Mouse (Mus musculus): Measurements from ENCODE around the gene Hoxd3.

Hoxd3 gene

GRCm38 (mm10) chr2:74711721-74712621 lies at the start of gene Hoxd3, which contains the start of gene Hoxd4:
Gene Hoxd3, plus strand, starts transcription at chr2:74711927.
Gene Hoxd4, plus strand, starts transcription at chr2:74711929.
- DNase-seq, result no peak

DNA sequence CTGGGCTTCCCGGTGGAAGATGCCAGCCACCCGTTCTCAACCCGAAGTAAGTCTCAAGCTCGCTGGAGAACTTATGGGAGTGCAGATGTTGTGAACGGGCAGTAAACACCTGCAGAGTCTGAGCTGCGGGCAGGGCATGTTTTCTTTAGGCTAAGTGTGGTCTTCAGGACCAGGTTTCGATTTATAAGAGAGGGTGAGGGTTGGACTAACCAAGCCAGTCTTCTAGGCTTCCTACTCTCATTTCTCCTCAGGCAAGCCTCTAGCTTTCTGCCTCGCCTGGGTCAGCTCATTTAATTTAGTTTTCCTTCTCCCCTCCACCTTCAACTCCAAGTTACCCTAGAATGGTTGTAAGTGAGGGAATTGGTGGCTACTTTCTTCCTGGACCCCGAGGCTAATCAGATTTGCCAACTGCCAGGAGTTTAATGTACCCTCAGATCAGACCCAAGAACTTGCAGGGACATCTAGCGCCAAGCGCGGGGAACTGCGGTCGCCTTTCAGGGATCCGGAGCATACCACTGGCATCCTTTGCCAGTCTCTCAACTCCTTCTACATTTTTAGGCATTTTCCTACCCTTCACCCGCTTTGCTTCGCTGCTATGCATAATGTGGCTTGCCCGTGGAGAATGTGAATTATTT lies 48.3 kb upstream of the Hoxd3 start:
- peak; percentile 62 for DNase-seq

DNA sequence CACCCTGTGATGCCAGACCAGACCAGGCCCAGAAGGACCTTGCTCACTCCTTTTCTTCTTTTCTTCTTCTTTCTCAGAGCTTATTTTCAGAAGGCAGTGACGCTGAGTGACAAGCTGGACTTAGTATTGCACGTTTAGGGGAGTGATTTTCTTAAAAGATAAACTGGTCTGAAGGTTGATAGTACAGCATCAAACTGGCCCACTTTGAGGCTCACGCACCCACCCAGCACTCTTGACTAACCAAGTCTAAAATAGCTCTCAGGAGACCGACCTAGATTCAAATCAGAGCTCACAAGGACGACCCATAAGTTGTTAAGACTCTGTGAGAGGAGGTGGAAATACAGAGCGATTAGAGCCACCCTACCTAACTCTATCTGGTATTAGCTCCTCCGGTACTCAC lies 45.3 kb upstream of the Hoxd3 start:
- DNase-seq, result no peak

DNA sequence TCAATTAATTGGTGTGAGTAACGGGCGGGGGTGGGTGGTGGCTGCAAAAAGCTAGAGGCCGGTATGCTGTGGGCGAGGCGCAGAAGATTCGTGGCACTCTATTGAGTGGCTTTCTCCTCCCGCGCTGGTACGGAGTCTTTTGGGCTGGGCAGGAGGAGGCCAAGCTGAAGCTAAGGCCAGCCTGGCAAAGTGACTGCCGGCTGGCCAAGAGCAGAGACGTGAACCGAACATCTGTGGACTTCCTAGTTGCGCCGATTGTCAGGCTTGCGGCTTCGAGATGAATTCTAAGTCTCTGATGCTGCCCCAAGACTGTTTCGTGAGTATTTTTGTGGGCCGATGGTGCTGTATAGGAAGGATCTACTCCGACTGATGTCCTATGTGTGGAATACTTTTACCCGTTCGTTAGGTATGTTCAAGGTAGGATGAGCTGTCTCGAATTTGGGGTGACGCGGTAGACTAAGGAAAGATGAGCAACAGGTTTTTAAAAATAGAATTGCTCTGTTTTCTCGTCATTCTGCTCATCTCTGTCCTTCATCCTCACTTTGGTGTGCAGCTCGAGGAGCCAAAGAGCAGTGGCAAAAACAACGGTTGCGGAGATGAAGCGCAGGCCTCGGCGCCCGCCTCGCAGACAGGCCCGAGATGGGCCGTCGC lies 44.4 kb upstream of the Hoxd3 start:
- DNase-seq, result peak; percentile 6

DNA sequence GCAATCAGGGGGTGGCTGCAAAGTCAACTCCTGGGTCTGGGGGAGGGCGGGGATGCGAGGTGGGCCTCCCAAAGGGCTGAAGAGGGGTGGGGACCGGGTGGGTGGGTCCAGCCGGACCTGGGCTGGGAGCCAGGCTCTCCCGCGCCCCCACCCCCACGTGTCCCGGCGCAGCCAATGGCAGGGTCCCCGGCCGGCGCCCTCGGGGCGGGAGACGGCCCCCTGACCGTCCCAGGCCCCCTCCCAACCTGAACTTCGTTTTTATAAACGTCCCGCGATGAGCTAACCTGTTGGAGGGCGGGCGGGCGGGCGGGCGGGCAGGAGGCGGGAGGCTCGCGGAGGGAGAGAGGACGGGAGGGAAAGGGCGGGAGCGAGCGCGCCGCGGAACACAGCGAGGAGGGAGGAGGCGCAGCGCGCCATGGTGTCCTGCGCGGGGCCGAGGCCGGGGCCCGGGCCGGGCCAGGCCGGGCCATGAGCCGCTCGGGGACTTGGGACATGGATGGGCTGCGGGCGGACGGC lies 43.8 kb upstream of the Hoxd3 start, which contains the start of gene Hoxd13:
Gene Hoxd13, plus strand, starts transcription at position 469 of the 516 bp plus-strand sequence.
- no peak for DNase-seq

DNA sequence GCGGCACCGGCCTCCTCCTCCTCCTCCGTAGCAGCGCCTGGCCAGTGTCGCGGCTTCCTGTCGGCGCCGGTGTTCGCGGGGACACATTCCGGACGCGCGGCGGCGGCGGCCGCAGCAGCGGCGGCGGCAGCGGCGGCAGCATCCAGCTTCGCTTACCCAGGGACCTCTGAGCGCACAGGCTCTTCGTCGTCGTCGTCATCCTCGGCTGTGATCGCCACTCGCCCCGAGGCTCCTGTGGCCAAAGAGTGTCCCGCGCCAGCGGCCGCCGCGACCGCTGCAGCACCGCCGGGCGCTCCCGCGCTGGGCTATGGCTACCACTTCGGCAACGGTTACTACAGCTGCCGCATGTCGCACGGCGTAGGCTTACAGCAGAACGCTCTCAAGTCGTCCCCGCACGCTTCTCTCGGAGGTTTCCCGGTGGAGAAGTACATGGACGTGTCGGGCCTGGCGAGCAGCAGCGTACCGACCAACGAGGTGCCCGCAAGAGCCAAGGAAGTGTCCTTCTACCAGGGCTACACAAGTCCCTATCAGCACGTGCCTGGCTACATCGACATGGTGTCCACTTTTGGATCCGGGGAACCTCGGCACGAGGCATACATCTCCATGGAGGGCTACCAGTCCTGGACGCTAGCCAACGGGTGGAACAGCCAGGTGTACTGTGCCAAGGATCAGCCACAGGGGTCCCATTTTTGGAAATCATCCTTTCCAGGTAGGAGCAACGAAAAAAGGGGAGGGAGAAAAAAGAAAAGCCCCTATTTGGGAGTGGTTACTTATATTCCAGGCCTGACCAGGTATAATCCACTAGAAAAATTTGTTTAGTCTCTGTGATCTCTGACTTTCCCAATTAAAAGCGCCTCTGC lies 43.1 kb upstream of the Hoxd3 start:
- DNase-seq, result peak; percentile 19

DNA sequence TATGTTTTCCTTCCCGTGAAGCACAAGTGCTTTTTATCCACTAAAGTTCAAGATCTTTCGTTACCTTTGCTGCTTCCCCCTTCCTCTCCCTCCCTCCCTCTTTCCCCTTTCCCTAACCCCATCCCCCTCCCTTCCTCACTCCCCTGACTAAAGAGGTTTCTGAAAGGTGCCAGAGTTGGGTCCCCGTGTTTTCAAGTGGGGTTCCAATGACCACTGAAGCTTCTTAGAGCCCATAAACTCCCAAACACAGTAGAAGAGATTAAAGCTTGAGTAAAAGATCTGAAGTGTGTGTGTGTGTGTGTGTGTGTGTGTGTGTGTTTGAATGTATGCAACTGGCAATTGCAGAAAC lies 42.5 kb upstream of the Hoxd3 start:
- no peak for DNase-seq

GRCm38 (mm10) chr2:74669650-74670235 lies 42.0 kb upstream of the Hoxd3 start:
- no peak for DNase-seq

- no peak for DNase-seq
Observed at GRCm38 (mm10) chr2:74670632-74671188, 41.0 kb upstream of the Hoxd3 start.

- no peak for DNase-seq
Observed at GRCm38 (mm10) chr2:74671847-74672246, 39.9 kb upstream of the Hoxd3 start.

DNA sequence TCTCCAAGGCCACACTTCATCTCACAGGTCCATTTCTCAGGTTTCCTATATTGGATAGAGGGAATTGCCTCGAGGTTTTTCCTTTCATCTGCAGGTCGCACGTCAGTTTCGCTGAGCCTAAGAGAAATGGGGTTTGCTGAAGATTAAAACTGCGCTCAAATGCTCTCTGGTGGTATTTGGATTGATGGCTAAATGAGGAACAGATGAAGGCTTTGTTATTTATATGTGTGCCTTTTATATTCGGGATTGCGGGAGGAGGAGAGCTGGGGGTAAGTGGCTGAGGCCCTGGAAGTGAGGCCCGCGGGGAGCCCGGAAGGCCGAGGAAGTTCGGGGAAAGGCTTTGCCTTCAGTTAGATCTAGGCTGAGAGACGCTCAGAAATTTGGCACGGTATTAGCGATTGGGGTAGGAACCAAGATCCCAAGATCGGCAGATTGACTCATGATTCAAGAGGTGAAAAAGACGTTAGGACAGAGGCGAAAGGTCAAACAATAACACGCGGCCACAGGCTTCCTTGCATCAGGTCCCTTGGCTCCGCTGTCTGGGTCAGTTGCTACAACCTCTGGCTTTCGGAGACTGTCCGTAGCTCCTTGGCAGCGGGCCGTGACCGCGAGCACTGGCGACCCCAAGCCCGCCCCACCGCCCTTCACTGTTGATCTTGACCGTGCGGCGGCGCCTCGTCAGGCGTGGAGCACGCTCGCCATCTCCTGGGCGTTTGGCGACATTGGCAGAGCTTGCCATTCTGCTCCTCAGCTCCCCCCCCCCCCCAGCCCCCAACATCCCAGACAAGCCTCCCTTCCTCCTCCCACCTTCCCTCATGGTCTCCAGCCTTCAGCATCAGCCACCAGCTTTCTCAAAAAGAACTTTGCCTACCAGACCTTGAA lies 39.0 kb upstream of the Hoxd3 start:
- no peak for DNase-seq

- no peak for DNase-seq
Observed at GRCm38 (mm10) chr2:74673835-74674425, 37.8 kb upstream of the Hoxd3 start.

- no peak for DNase-seq
Observed at GRCm38 (mm10) chr2:74674881-74675665, 36.7 kb upstream of the Hoxd3 start, which contains the start of gene Hoxd12. Gene Hoxd12, plus strand, starts transcription at chr2:74675013.

DNA sequence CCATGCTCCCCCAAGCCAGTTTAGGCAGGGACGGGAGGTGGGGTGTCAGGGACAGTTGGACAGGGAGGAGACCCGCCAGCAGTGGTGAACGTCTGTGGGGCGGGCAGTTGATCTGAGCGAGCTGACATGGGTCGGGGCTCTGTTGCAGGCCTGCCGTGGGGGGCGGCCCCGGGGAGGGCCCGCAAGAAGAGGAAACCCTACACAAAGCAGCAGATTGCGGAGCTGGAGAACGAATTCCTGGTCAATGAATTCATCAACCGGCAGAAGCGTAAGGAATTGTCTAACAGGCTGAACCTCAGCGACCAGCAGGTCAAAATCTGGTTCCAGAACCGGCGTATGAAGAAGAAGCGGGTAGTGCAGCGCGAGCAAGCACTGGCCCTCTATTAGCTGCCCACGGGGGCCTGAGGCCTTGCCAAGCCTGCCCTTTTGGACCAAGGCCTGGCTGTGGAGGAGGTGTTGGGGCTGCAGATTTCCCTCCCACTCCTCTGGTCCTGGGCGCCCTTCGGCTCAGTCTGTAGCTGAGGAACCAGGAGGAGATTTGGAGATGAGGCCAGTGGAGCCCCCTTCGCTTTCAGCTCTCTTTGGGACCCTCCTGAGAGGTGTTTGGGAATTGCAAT lies 36.0 kb upstream of the Hoxd3 start:
- no peak for DNase-seq

DNA sequence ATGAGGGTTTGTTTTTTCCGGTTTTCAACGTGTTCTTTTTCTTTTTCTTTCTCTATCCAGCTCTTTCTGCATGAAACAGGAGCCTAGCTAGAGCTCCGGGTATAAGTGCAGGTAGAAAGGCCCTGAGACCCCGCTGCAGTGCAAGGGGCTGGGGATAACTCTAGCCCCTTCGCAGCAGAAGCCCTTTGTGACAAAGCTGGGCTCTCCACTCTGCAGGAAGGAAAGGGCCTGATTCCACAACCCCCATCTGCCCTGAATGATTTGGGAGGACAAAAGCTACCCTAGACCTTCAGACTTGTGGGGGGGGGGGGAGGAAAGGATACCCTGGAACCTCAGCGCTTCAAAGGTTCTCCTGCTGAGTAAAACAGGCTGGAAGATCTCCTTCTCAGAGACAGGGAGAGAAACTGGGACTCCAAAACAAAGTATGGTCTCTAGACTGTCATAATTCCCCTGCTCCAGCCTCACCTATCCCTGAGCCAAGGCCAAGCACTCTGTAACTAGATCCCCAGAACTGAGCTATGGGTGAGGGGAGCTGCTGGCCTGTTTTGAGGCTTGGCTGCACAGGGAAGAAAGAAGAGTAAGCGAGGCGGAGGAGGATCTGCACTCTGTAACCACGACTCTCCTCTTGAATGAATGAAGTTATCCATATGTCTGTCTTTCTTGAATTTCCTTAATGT lies 35.2 kb upstream of the Hoxd3 start:
- DNase-seq, result no peak

DNA sequence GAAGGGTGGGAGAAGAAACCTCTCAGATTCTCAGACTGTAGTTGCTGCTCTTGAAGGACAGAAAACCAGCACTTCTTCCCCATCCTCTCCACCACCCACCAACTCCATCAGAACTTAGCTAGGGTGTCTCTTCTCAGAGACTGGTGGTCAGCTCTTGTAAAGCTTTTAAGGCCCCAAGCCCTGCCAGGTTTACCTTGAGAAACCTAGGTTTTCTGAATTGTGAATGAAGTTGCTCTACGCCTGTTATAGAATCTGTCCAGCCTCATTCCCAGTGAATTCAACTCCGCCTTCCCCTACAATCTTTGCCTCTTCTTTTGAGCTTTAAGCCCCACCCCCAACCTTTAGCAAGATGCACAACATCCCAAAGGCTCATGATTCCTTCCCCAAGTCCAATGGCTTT lies 34.6 kb upstream of the Hoxd3 start:
- DNase-seq, result no peak

- no peak for DNase-seq
Observed at GRCm38 (mm10) chr2:74678891-74679595, 32.7 kb upstream of the Hoxd3 start, which contains the start of gene Hoxd11. Gene Hoxd11, plus strand, starts transcription at chr2:74679557.

DNA sequence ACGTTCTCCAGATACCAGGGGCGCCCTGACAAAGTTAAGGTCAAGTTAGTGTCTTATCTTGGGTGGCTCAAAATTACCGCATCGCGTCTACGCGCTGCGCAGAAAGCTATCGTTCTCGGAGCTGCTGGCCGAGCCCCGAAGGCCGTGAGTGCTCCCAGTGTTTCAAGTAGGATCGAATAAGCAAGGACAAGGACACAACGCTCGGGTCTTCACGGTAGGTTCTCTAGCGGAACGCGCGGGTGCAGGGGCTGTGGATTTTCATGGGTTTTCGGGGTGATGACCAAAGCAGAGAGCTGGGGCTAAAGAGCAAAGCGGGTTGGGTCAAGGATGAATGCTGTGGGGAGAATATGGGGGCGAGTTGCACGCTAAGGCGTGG lies 32.1 kb upstream of the Hoxd3 start:
- no peak for DNase-seq
